Mouse (Mus musculus): ENCODE results near the gene Sipa1. TPM values are rescaled to one million over a fixed set of nuclear protein-coding genes. Genes with fewer than 3 reads are reported as not detected.

Gene Sipa1
- total and polyA plus RNA-seq, 2 experiments from 2014 or later, result 12.3 to 33.2 TPM

- DNase-seq (ENCODE audit: low spot score), result no peak
- 26% methylated on average over 43 of the region's 43 CpGs for WGBS
Observed at GRCm38 (mm10) chr19:5654720-5655298, 8.7 kb downstream of the Sipa1 start.

GRCm38 (mm10) chr19:5653969-5654719 lies 9.4 kb downstream of the Sipa1 start:
- H3K4me1 ChIP-seq (ENCODE audit: control insufficient read depth, insufficient read depth), result peaks cover 9% of the 10 kb centered on the region; the same call in 1 of the 2 replicates
- 0 out of 2 replicates have a peak, but pooled peaks cover 16% of the 10 kb centered on the region for H3K27me3 ChIP-seq (ENCODE audit: control insufficient read depth, insufficient read depth, low read length)
- no peak for DNase-seq (ENCODE audit: low spot score)
- peak overlapping the region; percentile 25 for H3K4me3 ChIP-seq (ENCODE audit: low read depth, low read length)
- no peaks in the 10 kb centered on the region for H3K9me3 ChIP-seq (replicated peaks; ENCODE audit: control insufficient read depth, low read length)
- WGBS, result 34% methylated on average over 61 of the region's 62 CpGs
- TF ChIP-seq EP300 (IDR thresholded peaks at IDR 0.05; ENCODE audit: low read depth) (no peak), CTCF (IDR thresholded peaks at IDR 0.05; ENCODE audit: low read depth) (no peak)
- H3K36me3 ChIP-seq (replicated peaks; ENCODE audit: control insufficient read depth, insufficient read depth, low read length), result peaks cover 83% of the 10 kb centered on the region
- H3K27ac ChIP-seq (ENCODE audit: low read depth), result no peak overlapping the region
- ATAC-seq (ENCODE audit: insufficient read depth, low read depth), result no peak
- H3K9ac ChIP-seq (replicated peaks; ENCODE audit: low read depth, low read length), result no peak overlapping the region
- H3K4me2 ChIP-seq (ENCODE audit: low read depth, low read length), result peak overlapping the region; percentile 36

More at GRCm38 (mm10) chr19:5654720-5655298, 8.7 kb downstream of the Sipa1 start:
- no peak overlapping the region for H3K27ac ChIP-seq (ENCODE audit: low read depth)
- peaks cover 86% of the 10 kb centered on the region for H3K36me3 ChIP-seq (replicated peaks; ENCODE audit: control insufficient read depth, insufficient read depth, low read length)
- no peak for TF ChIP-seq EP300 (IDR thresholded peaks at IDR 0.05; ENCODE audit: low read depth)
- TF ChIP-seq CTCF (IDR thresholded peaks at IDR 0.05; ENCODE audit: low read depth), result no peak
- H3K9me3 ChIP-seq (replicated peaks; ENCODE audit: control insufficient read depth, low read length), result no peaks in the 10 kb centered on the region
- ATAC-seq (ENCODE audit: insufficient read depth, low read depth), result no peak
- H3K4me1 ChIP-seq (ENCODE audit: control insufficient read depth, insufficient read depth), result peaks cover 3% of the 10 kb centered on the region; the same call in 1 of the 2 replicates
- peak overlapping the region; percentile 36 for H3K4me2 ChIP-seq (ENCODE audit: low read depth, low read length)
- H3K4me3 ChIP-seq (ENCODE audit: low read depth, low read length), result peak overlapping the region; percentile 25
- H3K27me3 ChIP-seq (ENCODE audit: control insufficient read depth, insufficient read depth, low read length), result 0 out of 2 replicates have a peak, but pooled peaks cover 16% of the 10 kb centered on the region
- no peak overlapping the region for H3K9ac ChIP-seq (replicated peaks; ENCODE audit: low read depth, low read length)

- H3K36me3 ChIP-seq (replicated peaks; ENCODE audit: control insufficient read depth, insufficient read depth, low read length), result peaks cover 75% of the 10 kb centered on the region
- H3K4me1 ChIP-seq (ENCODE audit: control insufficient read depth, insufficient read depth), result peaks cover 11% of the 10 kb centered on the region; the same call in 1 of the 2 replicates
- H3K27me3 ChIP-seq (ENCODE audit: control insufficient read depth, insufficient read depth, low read length), result 0 out of 2 replicates have a peak, but pooled peaks cover 16% of the 10 kb centered on the region
- no peaks in the 10 kb centered on the region for H3K9me3 ChIP-seq (replicated peaks; ENCODE audit: control insufficient read depth, low read length)
- DNase-seq (ENCODE audit: low spot score) (no peak), ATAC-seq (ENCODE audit: insufficient read depth, low read depth) (no peak)
- TF ChIP-seq EP300 (IDR thresholded peaks at IDR 0.05; ENCODE audit: low read depth), result no peak
- TF ChIP-seq CTCF (IDR thresholded peaks at IDR 0.05; ENCODE audit: low read depth), result no peak
- H3K9ac ChIP-seq (replicated peaks; ENCODE audit: low read depth, low read length), result no peak overlapping the region
- WGBS, result 86% methylated on average over 6 of the region's 6 CpGs
- H3K4me2 ChIP-seq (ENCODE audit: low read depth, low read length), result no peak overlapping the region
- H3K4me3 ChIP-seq (ENCODE audit: low read depth, low read length), result no peak overlapping the region
- H3K27ac ChIP-seq (ENCODE audit: low read depth), result no peak overlapping the region
Observed at GRCm38 (mm10) chr19:5652570-5652969, 10.9 kb downstream of the Sipa1 start.

- Histone ChIP-seq H3K9me3 (replicated peaks; ENCODE audit: control insufficient read depth, low read length) (no peaks in the 10 kb centered on the region), H3K9ac (replicated peaks; ENCODE audit: low read depth, low read length) (no peak overlapping the region), H3K4me1 (ENCODE audit: control insufficient read depth, insufficient read depth) (peaks cover 11% of the 10 kb centered on the region; the same call in 1 of the 2 replicates), H3K27me3 (ENCODE audit: control insufficient read depth, insufficient read depth, low read length) (0 out of 2 replicates have a peak, but pooled peaks cover 16% of the 10 kb centered on the region), H3K4me3 (ENCODE audit: low read depth, low read length) (no peak overlapping the region), H3K4me2 (ENCODE audit: low read depth, low read length) (no peak overlapping the region), H3K27ac (ENCODE audit: low read depth) (no peak overlapping the region), H3K36me3 (replicated peaks; ENCODE audit: control insufficient read depth, insufficient read depth, low read length) (peaks cover 77% of the 10 kb centered on the region)
- TF ChIP-seq EP300 (IDR thresholded peaks at IDR 0.05; ENCODE audit: low read depth) (no peak), CTCF (IDR thresholded peaks at IDR 0.05; ENCODE audit: low read depth) (no peak)
- no peak for DNase-seq (ENCODE audit: low spot score)
- no peak for ATAC-seq (ENCODE audit: insufficient read depth, low read depth)
- 71% methylated on average over 13 of the region's 13 CpGs for WGBS
Observed at GRCm38 (mm10) chr19:5651502-5652274, 11.8 kb downstream of the Sipa1 start.

- Histone ChIP-seq H3K4me2 (ENCODE audit: low read depth, low read length) (peak overlapping the region; percentile 59), H3K9ac (replicated peaks; ENCODE audit: low read depth, low read length) (peak overlapping the region; percentile 22; the same call in 1 of the 2 replicates), H3K27ac (ENCODE audit: low read depth) (peak overlapping the region; percentile 90), H3K9me3 (replicated peaks; ENCODE audit: control insufficient read depth, low read length) (no peaks in the 10 kb centered on the region), H3K27me3 (ENCODE audit: control insufficient read depth, insufficient read depth, low read length) (0 out of 2 replicates have a peak, but pooled peaks cover 3% of the 10 kb centered on the region), H3K4me3 (ENCODE audit: low read depth, low read length) (peak overlapping the region; percentile 25; the same call in 1 of the 2 replicates), H3K4me1 (ENCODE audit: control insufficient read depth, insufficient read depth) (peaks cover 8% of the 10 kb centered on the region; the same call in 1 of the 2 replicates), H3K36me3 (replicated peaks; ENCODE audit: control insufficient read depth, insufficient read depth, low read length) (peaks cover 76% of the 10 kb centered on the region)
- ATAC-seq (ENCODE audit: insufficient read depth, low read depth) (peak; percentile 4), DNase-seq (ENCODE audit: low spot score) (peak; percentile 41)
- no peak for TF ChIP-seq EP300 (IDR thresholded peaks at IDR 0.05; ENCODE audit: low read depth)
- TF ChIP-seq CTCF (IDR thresholded peaks at IDR 0.05; ENCODE audit: low read depth), result no peak
- 46% methylated on average over 6 of the region's 6 CpGs for WGBS
Observed at GRCm38 (mm10) chr19:5649298-5649741, 14.2 kb downstream of the Sipa1 start.
